Mouse (Mus musculus) kidney, adult 2 months (tissue): ENCODE results near the gene Gm49721. TPM values are rescaled to one million over a fixed set of nuclear protein-coding genes. Genes with fewer than 3 reads are reported as not detected.
"Not testable (repeated sequence)": the region's sequence is repeated elsewhere in the genome, so short reads cannot be mapped to it uniquely, and the experiment has no call there.

Source experiments
- DNase-seq: peaks from one replicate; pipeline ENCODE4 v3.0.0; 2021
- H3K27ac ChIP-seq: fragments of 200-500 bp; 2 replicates; pipeline ENCODE4 v1.5.1; 2012; ENCODE audit warnings: low read depth, low read length, control low read depth, inconsistent platforms; ENCODE audit not compliant: insufficient read depth
- H3K27me3 ChIP-seq: fragments of 200-500 bp; replicated peaks from 2 replicates; pipeline ENCODE4 v1.6.1; 2012; ENCODE audit warnings: mild to moderate bottlenecking, moderate library complexity, low read length, inconsistent platforms; ENCODE audit not compliant: control insufficient read depth, insufficient read depth
- H3K36me3 ChIP-seq: fragments of 200-500 bp; 2 replicates; pipeline ENCODE4 v1.6.1; 2012; ENCODE audit warnings: mild to moderate bottlenecking, moderate library complexity, low read length, inconsistent platforms; ENCODE audit not compliant: control insufficient read depth, insufficient read depth
- H3K4me1 ChIP-seq: fragments of 200-500 bp; 2 replicates; pipeline ENCODE4 v1.6.1; 2011; ENCODE audit warnings: low read length; ENCODE audit not compliant: control insufficient read depth, insufficient read depth
- H3K4me3 ChIP-seq: fragments of 200-500 bp; 2 replicates; pipeline ENCODE4 v1.5.1; 2011; ENCODE audit warnings: mild to moderate bottlenecking, low read depth, low read length, control low read depth; ENCODE audit not compliant: insufficient read depth
- WGBS: fragments of 180-500 bp; shearing (Covaris S2); methylation state at CpG from one replicate; pipeline ENCODE4 v1.1.7; 2018; 5-methylcytosine and 5-hydroxymethylcytosine counted together
- polyA plus RNA-seq: library from polyadenylated mRNA; depleted of rRNA; stranded (reverse); fragments of >200 nt; gene quantifications from 2 replicates; pipeline ENCODE4 v1.2.3, GENCODE M21; 2012

Gm49721 gene
- polyA plus RNA-seq, 1 experiment, result 1.8 TPM

- not testable (repeated sequence) for DNase-seq, H3K27me3 ChIP-seq, H3K27ac ChIP-seq, H3K4me3 ChIP-seq, H3K4me1 ChIP-seq, H3K36me3 ChIP-seq
- 17% methylated on average over 7 of the region's 14 CpGs for WGBS
These were observed 46.6 kb downstream of the Gm49721 start, which contains the start of gene Gm1604a for GRCm38 (mm10) chr17:7025257-7025656. TSS of gene Gm1604a (plus strand) at chr17:7025568.

- WGBS, result 24% methylated on average over 3 of the region's 14 CpGs
- not testable (repeated sequence) for H3K4me1 ChIP-seq, H3K27me3 ChIP-seq, DNase-seq, H3K36me3 ChIP-seq, H3K27ac ChIP-seq, H3K4me3 ChIP-seq
These were observed 47.2 kb downstream of the Gm49721 start for GRCm38 (mm10) chr17:7025764-7026346.

- peak; percentile 27 for DNase-seq
- not testable (repeated sequence) for H3K4me3 ChIP-seq, H3K27me3 ChIP-seq, H3K4me1 ChIP-seq, H3K27ac ChIP-seq, H3K36me3 ChIP-seq
- WGBS, result 41% methylated on average over 5 of the region's 7 CpGs
These were observed 51.5 kb downstream of the Gm49721 start for GRCm38 (mm10) chr17:7030204-7030603.

- not testable (repeated sequence) for H3K27ac ChIP-seq, H3K36me3 ChIP-seq, H3K27me3 ChIP-seq, H3K4me1 ChIP-seq, H3K4me3 ChIP-seq
- 29% methylated on average over 3 of the region's 6 CpGs for WGBS
- peak; percentile 41 for DNase-seq
These were observed 52.0 kb downstream of the Gm49721 start for GRCm38 (mm10) chr17:7030622-7031174.

GRCm38 (mm10) chr17:7033192-7034166 is 54.8 kb downstream of the Gm49721 start:
- not testable (repeated sequence) for DNase-seq, H3K27ac ChIP-seq, H3K4me1 ChIP-seq, H3K27me3 ChIP-seq, H3K4me3 ChIP-seq, H3K36me3 ChIP-seq
- WGBS, result 67% methylated on average over 3 of the region's 17 CpGs

- not testable (repeated sequence) for H3K36me3 ChIP-seq, H3K27ac ChIP-seq, H3K27me3 ChIP-seq, H3K4me1 ChIP-seq, H3K4me3 ChIP-seq, DNase-seq
- WGBS, result 78% methylated on average over 2 of the region's 4 CpGs
These were observed 90.4 kb downstream of the Gm49721 start for GRCm38 (mm10) chr17:7068997-7069539.

- not testable (repeated sequence) for H3K4me3 ChIP-seq, H3K27ac ChIP-seq, H3K27me3 ChIP-seq, DNase-seq, H3K4me1 ChIP-seq, H3K36me3 ChIP-seq
- 78% methylated on average over 6 of the region's 7 CpGs for WGBS
These were observed 91.0 kb downstream of the Gm49721 start for GRCm38 (mm10) chr17:7069561-7070240.
